Mouse (Mus musculus) C2C12 (cell line): Measurements from ENCODE around the gene Zpbp. TPM values are rescaled to one million over a fixed set of nuclear protein-coding genes. Genes with fewer than 3 reads are reported as not detected.

ENCODE experiments used
- H3K27me3 ChIP-seq: one replicate; pipeline ENCODE4 v1.6.1; 2011; ENCODE audit not compliant: control insufficient read depth, insufficient read depth, insufficient read length
- H3K36me3 ChIP-seq: one replicate; pipeline ENCODE4 v1.6.1; 2011; ENCODE audit not compliant: control insufficient read depth, insufficient read depth
- H3K4me3 ChIP-seq: one replicate; pipeline ENCODE4 v1.5.1; 2011; ENCODE audit warnings: mild to moderate bottlenecking, control low read depth; ENCODE audit not compliant: poor library complexity, insufficient read depth, severe bottlenecking
- H3K79me2 ChIP-seq: one replicate; pipeline ENCODE4 v1.6.1; 2011; ENCODE audit not compliant: control insufficient read depth, insufficient read depth
- H3K79me3 ChIP-seq: one replicate; pipeline ENCODE4 v1.6.1; 2011; ENCODE audit warnings: low read depth, control low read depth
- H3ac ChIP-seq: one replicate; pipeline ENCODE3; 2011; ENCODE audit warnings: low read depth; ENCODE audit not compliant: control insufficient read depth, insufficient read length
- CEBPB ChIP-seq: IDR thresholded peaks from one replicate; pipeline ENCODE4 v1.6.1; 2011; ENCODE audit warnings: low read depth, mild to moderate bottlenecking, control low read depth, moderate library complexity
- CTCF ChIP-seq: IDR thresholded peaks from one replicate; pipeline ENCODE4 v1.5.1; 2011; ENCODE audit not compliant: control insufficient read depth, insufficient read depth, insufficient read length
- FOSL1 ChIP-seq: IDR thresholded peaks from one replicate; pipeline ENCODE4 v1.8.0; 2011; ENCODE audit warnings: mild to moderate bottlenecking, low read length; ENCODE audit not compliant: poor library complexity, insufficient read depth, severe bottlenecking
- MAX ChIP-seq: IDR thresholded peaks from one replicate; pipeline ENCODE4 v1.6.1; 2011; ENCODE audit warnings: mild to moderate bottlenecking, control low read depth
- MYOD1 ChIP-seq: IDR thresholded peaks from one replicate; pipeline ENCODE4 v1.6.1; 2011; ENCODE audit warnings: low read depth; ENCODE audit not compliant: control insufficient read depth, insufficient read length
- MYOG ChIP-seq: IDR thresholded peaks from one replicate; pipeline ENCODE4 v1.6.1; 2011; ENCODE audit not compliant: control insufficient read depth, insufficient read length; ENCODE audit errors: extremely low read depth
- USF1 ChIP-seq: IDR thresholded peaks from one replicate; pipeline ENCODE4 v1.6.1; 2011; ENCODE audit warnings: low read depth, mild to moderate bottlenecking, control low read depth, moderate library complexity
- polyA plus RNA-seq: library from polyadenylated mRNA; unstranded; fragments of >200 nt; fragmentation: generic; extraction: Trizol; gene quantifications from one replicate; pipeline ENCODE4 v1.2.1, GENCODE M21; 2012; ENCODE audit warnings: missing spikeins

The Zpbp gene
- polyA plus RNA-seq, 1 experiment: not detected

GRCm38 (mm10) chr11:11414188-11414587, 48.0 kb downstream of the Zpbp start:
- Histone ChIP-seq H3K4me3 (no peak overlapping the region), H3K27me3 (no peaks in the 10 kb centered on the region), H3K36me3 (no peaks in the 10 kb centered on the region), H3K79me3 (no peaks in the 10 kb centered on the region), H3K79me2 (no peaks in the 10 kb centered on the region), H3ac (no peak overlapping the region)
- TF ChIP-seq USF1 (no peak), MAX (no peak), CTCF (no peak), MYOD1 (no peak), CEBPB (no peak), FOSL1 (no peak), MYOG (no peak)

GRCm38 (mm10) chr11:11394686-11395085, 67.5 kb downstream of the Zpbp start:
- TF ChIP-seq MYOG: no peak
- no peak for TF ChIP-seq MYOD1
- no peak for TF ChIP-seq FOSL1
- no peak for TF ChIP-seq MAX
- no peak for TF ChIP-seq CEBPB
- TF ChIP-seq CTCF: no peak
- TF ChIP-seq USF1: no peak
- H3K79me2 ChIP-seq: no peaks in the 10 kb centered on the region
- H3K4me3 ChIP-seq: no peak overlapping the region
- H3K79me3 ChIP-seq: no peaks in the 10 kb centered on the region
- no peaks in the 10 kb centered on the region for H3K27me3 ChIP-seq
- H3ac ChIP-seq: no peak overlapping the region
- no peaks in the 10 kb centered on the region for H3K36me3 ChIP-seq

- no peaks in the 10 kb centered on the region for H3K79me3 ChIP-seq
- no peak overlapping the region for H3ac ChIP-seq
- TF ChIP-seq MYOD1 (no peak), CEBPB (no peak), USF1 (no peak), FOSL1 (no peak), CTCF (no peak), MAX (no peak), MYOG (no peak)
- H3K4me3 ChIP-seq: no peak overlapping the region
- no peaks in the 10 kb centered on the region for H3K27me3 ChIP-seq
- no peaks in the 10 kb centered on the region for H3K79me2 ChIP-seq
- no peaks in the 10 kb centered on the region for H3K36me3 ChIP-seq
Observed at GRCm38 (mm10) chr11:11393164-11393563, 69.0 kb downstream of the Zpbp start.

- H3K4me3 ChIP-seq: no peak overlapping the region
- H3K27me3 ChIP-seq: no peaks in the 10 kb centered on the region
- no peaks in the 10 kb centered on the region for H3K79me3 ChIP-seq
- no peak overlapping the region for H3ac ChIP-seq
- TF ChIP-seq FOSL1: no peak
- TF ChIP-seq CEBPB: no peak
- TF ChIP-seq USF1: no peak
- TF ChIP-seq MYOD1: no peak
- no peak for TF ChIP-seq MYOG
- no peak for TF ChIP-seq CTCF
- TF ChIP-seq MAX: no peak
- H3K36me3 ChIP-seq: no peaks in the 10 kb centered on the region
- no peaks in the 10 kb centered on the region for H3K79me2 ChIP-seq
Observed at GRCm38 (mm10) chr11:11371305-11371704, 90.9 kb downstream of the Zpbp start.

GRCm38 (mm10) chr11:11283512-11283911, 178.7 kb downstream of the Zpbp start:
- Histone ChIP-seq H3K79me3 (no peaks in the 10 kb centered on the region), H3ac (no peak overlapping the region), H3K4me3 (no peak overlapping the region), H3K36me3 (no peaks in the 10 kb centered on the region), H3K27me3 (no peaks in the 10 kb centered on the region), H3K79me2 (no peaks in the 10 kb centered on the region)
- no peak for TF ChIP-seq MYOG
- no peak for TF ChIP-seq CTCF
- TF ChIP-seq FOSL1: no peak
- no peak for TF ChIP-seq USF1
- TF ChIP-seq MAX: no peak
- TF ChIP-seq MYOD1: no peak
- TF ChIP-seq CEBPB: no peak

GRCm38 (mm10) chr11:11280128-11280527, 182.1 kb downstream of the Zpbp start:
- no peak for TF ChIP-seq MAX
- no peak for TF ChIP-seq FOSL1
- TF ChIP-seq MYOD1: no peak
- Histone ChIP-seq H3K36me3 (no peaks in the 10 kb centered on the region), H3K79me3 (no peaks in the 10 kb centered on the region), H3K79me2 (no peaks in the 10 kb centered on the region), H3K27me3 (no peaks in the 10 kb centered on the region), H3K4me3 (no peak overlapping the region), H3ac (no peak overlapping the region)
